Mouse (Mus musculus): ENCODE results near the gene Grhpr. TPM values are rescaled to one million over a fixed set of nuclear protein-coding genes. Genes with fewer than 3 reads are reported as not detected.
"Not testable (repeated sequence)": the region's sequence is repeated elsewhere in the genome, so short reads cannot be mapped to it uniquely, and the experiment has no call there.

Gene Grhpr
- polyA plus RNA-seq, 1 experiment from 2014 or later: 121 TPM

DNA sequence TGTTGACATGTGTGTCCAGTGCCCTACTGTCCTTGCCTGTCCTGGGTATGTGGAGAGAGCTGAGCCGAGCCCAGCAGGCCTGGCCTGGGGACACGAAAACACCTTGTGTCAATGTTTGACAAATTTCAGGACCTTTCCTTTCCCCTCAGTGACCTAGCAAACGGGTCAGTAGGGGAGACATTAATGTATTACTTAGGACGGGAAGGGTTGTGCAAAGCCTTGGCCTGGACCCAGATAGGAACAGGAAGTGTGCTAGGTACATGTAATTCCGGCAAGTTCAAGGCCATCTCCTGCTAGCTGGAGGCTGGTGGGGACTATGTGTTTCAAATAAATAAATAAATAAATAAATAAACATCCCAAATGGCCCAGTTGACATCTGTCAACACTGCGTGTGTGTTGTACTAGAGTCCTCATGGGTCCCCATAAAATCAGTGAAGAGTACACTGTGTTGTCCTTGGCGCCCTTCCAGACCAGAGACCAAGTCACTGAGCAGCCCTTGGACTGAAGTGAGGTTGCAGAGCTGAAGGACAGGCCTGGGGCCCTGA, 1.3 kb upstream of the Grhpr start:
- no peak overlapping the region for H3K27ac ChIP-seq (ENCODE audit: low read depth, low read length)
- no peaks in the 10 kb centered on the region for H3K9me3 ChIP-seq (ENCODE audit: control insufficient read depth)
- H3K27me3 ChIP-seq (replicated peaks; ENCODE audit: control insufficient read depth, insufficient read depth, low read length): no peaks in the 10 kb centered on the region
- 0 out of 2 replicates have a peak, but pooled peaks cover 8% of the 10 kb centered on the region for H3K4me1 ChIP-seq (replicated peaks; ENCODE audit: control insufficient read depth, insufficient read depth, low read length)
- WGBS: 61% methylated on average over 7 of the region's 7 CpGs
- H3K4me2 ChIP-seq (replicated peaks; ENCODE audit: low read depth): no peak overlapping the region
- no peak overlapping the region for H3K4me3 ChIP-seq (ENCODE audit: low read depth, low read length)
- no peak for TF ChIP-seq CTCF (IDR thresholded peaks at IDR 0.05; ENCODE audit: low read depth)
- H3K36me3 ChIP-seq (ENCODE audit: control insufficient read depth, insufficient read depth): peaks cover 4% of the 10 kb centered on the region; the same call in 1 of the 2 replicates
- ATAC-seq: no peak
- H3K9ac ChIP-seq (ENCODE audit: low read depth, low read length): no peak overlapping the region

DNA sequence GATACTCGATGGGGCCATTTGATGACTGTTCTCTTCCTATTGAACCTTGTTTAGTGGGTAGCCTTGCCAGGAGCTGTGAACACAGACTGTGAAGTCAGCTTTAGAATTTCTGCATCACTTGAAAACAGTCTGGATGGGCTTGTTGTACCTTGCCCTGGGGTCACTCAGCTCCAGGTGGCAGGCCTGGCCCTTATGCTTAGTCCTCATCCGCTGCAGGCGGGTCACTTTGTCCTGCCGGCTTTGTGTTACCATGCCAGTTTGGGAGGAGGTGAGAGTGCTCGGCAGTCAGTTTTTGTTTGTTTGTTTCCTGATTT, 736 bp downstream of the Grhpr start:
- Histone ChIP-seq H3K27ac (ENCODE audit: low read depth, low read length) (peak overlapping the region; percentile 95), H3K4me2 (replicated peaks; ENCODE audit: low read depth) (peak overlapping the region; percentile 95), H3K4me3 (ENCODE audit: low read depth, low read length) (peak overlapping the region; percentile 71), H3K27me3 (replicated peaks; ENCODE audit: control insufficient read depth, insufficient read depth, low read length) (no peaks in the 10 kb centered on the region), H3K36me3 (ENCODE audit: control insufficient read depth, insufficient read depth) (peaks cover 23% of the 10 kb centered on the region), H3K4me1 (replicated peaks; ENCODE audit: control insufficient read depth, insufficient read depth, low read length) (0 out of 2 replicates have a peak, but pooled peaks cover 8% of the 10 kb centered on the region), H3K9ac (ENCODE audit: low read depth, low read length) (peak overlapping the region; percentile 79), H3K9me3 (ENCODE audit: control insufficient read depth) (no peaks in the 10 kb centered on the region)
- peak; percentile 1; the same call in 1 of the 2 replicates for ATAC-seq
- TF ChIP-seq CTCF (IDR thresholded peaks at IDR 0.05; ENCODE audit: low read depth): no peak
- WGBS: 21% methylated on average over 5 of the region's 5 CpGs

DNA sequence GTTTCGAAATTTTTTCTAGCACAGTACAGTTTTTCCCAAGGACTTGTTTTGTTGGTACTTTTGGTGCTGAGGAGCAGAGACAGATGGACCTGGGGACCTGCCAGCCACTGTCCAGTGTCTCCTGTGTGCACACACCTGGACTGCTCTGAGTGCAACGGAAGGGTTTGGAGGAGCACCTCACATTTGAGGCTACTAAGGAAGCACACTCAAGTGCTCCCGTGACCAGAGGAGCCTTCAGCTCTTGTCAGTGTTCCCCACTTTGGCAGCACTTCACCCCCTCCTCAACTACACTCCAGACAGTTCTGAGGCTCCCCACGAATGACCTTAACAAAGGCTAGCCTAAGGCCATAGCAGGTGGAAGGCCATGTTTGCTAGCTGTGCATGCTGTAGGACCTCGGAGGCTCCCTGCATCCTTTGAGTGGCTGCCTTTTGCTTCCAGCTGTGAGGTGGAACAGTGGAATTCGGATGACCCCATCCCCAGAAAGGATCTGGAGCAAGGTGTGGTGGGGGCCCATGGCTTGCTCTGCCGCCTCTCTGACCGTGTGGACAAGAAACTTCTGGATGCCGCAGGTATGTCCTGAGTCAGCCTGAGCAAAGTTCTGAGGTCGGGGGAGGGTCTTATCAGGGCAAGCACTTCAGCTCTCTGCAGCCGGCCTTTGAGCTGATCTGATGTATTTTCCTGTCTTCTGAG, 1.4 kb downstream of the Grhpr start:
- H3K4me3 ChIP-seq (ENCODE audit: low read depth, low read length): peak overlapping the region; percentile 9; the same call in 1 of the 2 replicates
- ATAC-seq: no peak; the same call in 1 of the 2 replicates
- H3K9ac ChIP-seq (ENCODE audit: low read depth, low read length): no peak overlapping the region
- no peaks in the 10 kb centered on the region for H3K9me3 ChIP-seq (ENCODE audit: control insufficient read depth)
- H3K4me2 ChIP-seq (replicated peaks; ENCODE audit: low read depth): peak overlapping the region; percentile 95
- WGBS: 58% methylated on average over 11 of the region's 11 CpGs
- H3K4me1 ChIP-seq (replicated peaks; ENCODE audit: control insufficient read depth, insufficient read depth, low read length): 0 out of 2 replicates have a peak, but pooled peaks cover 8% of the 10 kb centered on the region
- H3K27ac ChIP-seq (ENCODE audit: low read depth, low read length): peak overlapping the region; percentile 95; the same call in 1 of the 2 replicates
- no peaks in the 10 kb centered on the region for H3K27me3 ChIP-seq (replicated peaks; ENCODE audit: control insufficient read depth, insufficient read depth, low read length)
- H3K36me3 ChIP-seq (ENCODE audit: control insufficient read depth, insufficient read depth): peaks cover 29% of the 10 kb centered on the region
- TF ChIP-seq CTCF (IDR thresholded peaks at IDR 0.05; ENCODE audit: low read depth): no peak

DNA sequence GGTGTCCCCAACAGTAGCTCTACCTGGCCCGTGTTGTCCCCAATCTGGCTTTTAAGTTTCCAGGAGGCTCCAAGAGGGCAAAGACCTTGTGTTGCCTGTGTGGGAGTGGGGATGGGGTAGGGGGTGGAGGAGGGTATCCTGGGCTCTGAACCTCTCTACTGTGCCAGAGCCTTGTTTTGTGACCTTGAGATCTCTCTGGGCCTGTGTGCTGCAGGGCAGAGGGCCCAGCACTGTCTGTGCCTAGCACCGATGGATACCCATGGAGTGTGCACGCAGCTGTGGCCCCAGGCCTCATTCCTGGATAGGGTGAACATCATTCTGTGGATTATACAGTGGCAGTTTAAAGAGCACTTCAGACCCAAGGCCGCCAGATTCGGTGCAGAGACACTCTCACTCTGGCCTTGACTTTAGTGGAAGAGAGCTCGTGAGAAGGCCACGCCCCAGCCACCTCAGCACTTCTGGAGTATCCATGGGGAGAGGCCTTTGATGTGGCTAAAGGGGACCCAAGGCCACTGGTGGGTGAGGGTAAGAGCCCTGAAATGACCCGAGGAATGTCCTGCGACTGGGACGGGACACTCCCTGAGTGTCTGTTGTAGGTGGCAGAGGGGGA, 2.0 kb downstream of the Grhpr start:
- no peak for ATAC-seq
- Histone ChIP-seq H3K4me3 (ENCODE audit: low read depth, low read length) (no peak overlapping the region), H3K9me3 (ENCODE audit: control insufficient read depth) (no peaks in the 10 kb centered on the region), H3K36me3 (ENCODE audit: control insufficient read depth, insufficient read depth) (peaks cover 36% of the 10 kb centered on the region), H3K4me2 (replicated peaks; ENCODE audit: low read depth) (peak overlapping the region; percentile 95), H3K27ac (ENCODE audit: low read depth, low read length) (peak overlapping the region; percentile 95; the same call in 1 of the 2 replicates), H3K27me3 (replicated peaks; ENCODE audit: control insufficient read depth, insufficient read depth, low read length) (no peaks in the 10 kb centered on the region), H3K4me1 (replicated peaks; ENCODE audit: control insufficient read depth, insufficient read depth, low read length) (0 out of 2 replicates have a peak, but pooled peaks cover 8% of the 10 kb centered on the region), H3K9ac (ENCODE audit: low read depth, low read length) (no peak overlapping the region)
- TF ChIP-seq CTCF (IDR thresholded peaks at IDR 0.05; ENCODE audit: low read depth): no peak
- WGBS: 48% methylated on average over 10 of the region's 10 CpGs

DNA sequence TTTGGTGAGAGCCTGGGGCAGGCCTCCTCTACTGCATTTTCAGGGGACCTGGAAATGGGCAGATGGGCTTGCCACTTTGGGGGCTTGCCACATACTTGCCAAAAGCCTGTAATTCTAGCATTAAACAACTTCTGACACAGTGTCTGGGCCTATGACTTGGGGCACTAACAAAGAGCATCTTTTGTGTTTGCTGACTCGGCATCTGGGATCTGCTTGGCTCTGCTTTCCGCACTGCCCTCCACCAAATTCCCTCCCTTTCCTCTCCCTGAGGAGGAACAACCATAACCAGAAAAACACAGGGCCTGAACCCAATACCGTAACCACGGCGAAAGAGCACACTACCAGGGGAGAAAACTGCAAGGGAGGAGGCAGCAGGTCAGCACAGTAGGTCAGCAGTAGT, 9.4 kb downstream of the Grhpr start:
- no peak for TF ChIP-seq CTCF (IDR thresholded peaks at IDR 0.05; ENCODE audit: low read depth)
- no peak overlapping the region for H3K4me2 ChIP-seq (replicated peaks; ENCODE audit: low read depth)
- no peak overlapping the region for H3K4me3 ChIP-seq (ENCODE audit: low read depth, low read length)
- H3K36me3 ChIP-seq (ENCODE audit: control insufficient read depth, insufficient read depth): peaks cover 63% of the 10 kb centered on the region
- no peaks in the 10 kb centered on the region for H3K4me1 ChIP-seq (replicated peaks; ENCODE audit: control insufficient read depth, insufficient read depth, low read length)
- WGBS: 93% methylated on average over 5 of the region's 5 CpGs
- H3K27ac ChIP-seq (ENCODE audit: low read depth, low read length): no peak overlapping the region
- H3K27me3 ChIP-seq (replicated peaks; ENCODE audit: control insufficient read depth, insufficient read depth, low read length): no peaks in the 10 kb centered on the region
- no peak overlapping the region for H3K9ac ChIP-seq (ENCODE audit: low read depth, low read length)
- H3K9me3 ChIP-seq (ENCODE audit: control insufficient read depth): no peaks in the 10 kb centered on the region
- no peak for ATAC-seq

DNA sequence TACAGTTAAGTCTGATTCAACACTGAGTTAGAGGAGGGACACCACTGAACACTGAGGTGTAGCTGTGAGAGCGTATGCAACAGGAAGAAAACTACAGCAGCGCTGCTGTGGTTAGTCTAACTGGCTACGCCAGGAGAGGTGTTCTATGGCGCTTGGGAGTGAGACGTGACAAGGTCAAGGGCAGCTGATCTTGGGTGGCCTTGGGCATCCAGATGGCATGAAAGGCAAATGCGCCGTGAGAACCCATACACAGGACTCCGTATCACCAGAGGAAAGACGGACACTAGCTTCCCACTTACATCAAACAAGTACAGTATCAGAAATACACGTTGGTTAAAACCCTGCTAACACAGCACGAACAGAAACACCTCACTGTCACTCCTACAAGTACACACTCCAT, 11.1 kb downstream of the Grhpr start:
- not testable (repeated sequence) for H3K27ac ChIP-seq (ENCODE audit: low read depth, low read length); H3K4me3 ChIP-seq (ENCODE audit: low read depth, low read length); ATAC-seq; H3K27me3 ChIP-seq (replicated peaks; ENCODE audit: control insufficient read depth, insufficient read depth, low read length); H3K9me3 ChIP-seq (ENCODE audit: control insufficient read depth); H3K4me1 ChIP-seq (replicated peaks; ENCODE audit: control insufficient read depth, insufficient read depth, low read length); H3K9ac ChIP-seq (ENCODE audit: low read depth, low read length); H3K4me2 ChIP-seq (replicated peaks; ENCODE audit: low read depth)
- WGBS: 91% methylated on average over 11 of the region's 11 CpGs
- H3K36me3 ChIP-seq (ENCODE audit: control insufficient read depth, insufficient read depth): peaks cover 47% of the 10 kb centered on the region

DNA sequence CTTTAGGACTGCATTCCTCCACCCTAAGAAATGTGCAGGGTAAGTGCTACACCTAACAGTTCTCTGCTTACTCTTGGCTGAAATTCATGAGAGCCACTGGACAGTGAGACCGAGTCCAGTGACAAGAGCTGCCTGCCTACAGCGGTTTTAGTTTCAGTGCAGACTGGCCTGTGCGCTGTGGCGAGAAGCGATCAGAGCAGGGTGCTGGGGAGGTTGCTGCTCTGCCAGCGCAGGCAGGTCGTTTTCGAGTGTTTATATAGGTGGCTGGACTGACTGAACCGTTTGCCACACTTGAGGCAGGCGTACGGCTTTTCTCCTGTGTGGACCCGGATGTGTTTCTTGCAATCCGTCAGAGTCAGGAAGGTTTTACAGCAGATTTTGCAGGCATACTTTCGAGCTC, 12.0 kb downstream of the Grhpr start:
- H3K27me3 ChIP-seq (replicated peaks; ENCODE audit: control insufficient read depth, insufficient read depth, low read length); H3K4me3 ChIP-seq (ENCODE audit: low read depth, low read length); H3K4me1 ChIP-seq (replicated peaks; ENCODE audit: control insufficient read depth, insufficient read depth, low read length); H3K27ac ChIP-seq (ENCODE audit: low read depth, low read length); ATAC-seq; H3K9me3 ChIP-seq (ENCODE audit: control insufficient read depth); H3K4me2 ChIP-seq (replicated peaks; ENCODE audit: low read depth); H3K9ac ChIP-seq (ENCODE audit: low read depth, low read length): not testable (repeated sequence)
- WGBS: 76% methylated on average over 14 of the region's 14 CpGs
- peaks cover 39% of the 10 kb centered on the region; the same call in 1 of the 2 replicates for H3K36me3 ChIP-seq (ENCODE audit: control insufficient read depth, insufficient read depth)

Data from intestine, postnatal 0 days (tissue).